Mouse (Mus musculus): ENCODE data around the gene Mbnl2. TPM values are rescaled to one million over a fixed set of nuclear protein-coding genes. Genes with fewer than 3 reads are reported as not detected.
A peak's percentile ranks its signal among the peaks of the same experiment; 100 is the strongest.

The Mbnl2 gene
- polyA plus RNA-seq, 1 experiment from 2014 or later, result 19.3 TPM

- H3K27me3 ChIP-seq (ENCODE audit: control insufficient read depth, insufficient read depth, low read depth, low read length), result no peaks in the 10 kb centered on the region
- peak overlapping the region; percentile 13; the same call in 1 of the 2 replicates for H3K4me2 ChIP-seq (ENCODE audit: low read depth, low read length)
- ATAC-seq (ENCODE audit: low read depth), result peak; percentile 67
- H3K9me3 ChIP-seq (replicated peaks; ENCODE audit: control insufficient read depth, low read length), result no peaks in the 10 kb centered on the region
- no peak overlapping the region for H3K27ac ChIP-seq (ENCODE audit: low read length)
- no peaks in the 10 kb centered on the region; the same call in 1 of the 2 replicates for H3K36me3 ChIP-seq (ENCODE audit: control insufficient read depth, insufficient read depth)
- no peak overlapping the region for H3K9ac ChIP-seq (ENCODE audit: low read depth, low read length)
- WGBS (ENCODE audit: insufficient replicate concordance), result 66% methylated on average over 12 of the region's 12 CpGs
- H3K4me1 ChIP-seq (ENCODE audit: control insufficient read depth, low read depth, low read length), result peaks cover 7% of the 10 kb centered on the region
- H3K4me3 ChIP-seq (ENCODE audit: low read depth, low read length), result no peak overlapping the region
Observed at GRCm38 (mm10) chr14:120312661-120313406, 37.4 kb downstream of the Mbnl2 start.

GRCm38 (mm10) chr14:120313466-120313865 lies 38.0 kb downstream of the Mbnl2 start:
- no peak overlapping the region for H3K27ac ChIP-seq (ENCODE audit: low read length)
- no peaks in the 10 kb centered on the region for H3K9me3 ChIP-seq (replicated peaks; ENCODE audit: control insufficient read depth, low read length)
- peaks cover 4% of the 10 kb centered on the region for H3K4me1 ChIP-seq (ENCODE audit: control insufficient read depth, low read depth, low read length)
- WGBS (ENCODE audit: insufficient replicate concordance), result 66% methylated on average over 8 of the region's 8 CpGs
- no peak overlapping the region for H3K4me3 ChIP-seq (ENCODE audit: low read depth, low read length)
- no peak overlapping the region for H3K4me2 ChIP-seq (ENCODE audit: low read depth, low read length)
- H3K27me3 ChIP-seq (ENCODE audit: control insufficient read depth, insufficient read depth, low read depth, low read length), result no peaks in the 10 kb centered on the region
- no peaks in the 10 kb centered on the region; the same call in 1 of the 2 replicates for H3K36me3 ChIP-seq (ENCODE audit: control insufficient read depth, insufficient read depth)
- no peak overlapping the region for H3K9ac ChIP-seq (ENCODE audit: low read depth, low read length)
- peak; percentile 3; the same call in 1 of the 2 replicates for ATAC-seq (ENCODE audit: low read depth)

- H3K4me1 ChIP-seq (ENCODE audit: control insufficient read depth, low read depth, low read length), result peaks cover 10% of the 10 kb centered on the region
- no peak overlapping the region for H3K27ac ChIP-seq (ENCODE audit: low read length)
- no peak overlapping the region for H3K4me3 ChIP-seq (ENCODE audit: low read depth, low read length)
- no peaks in the 10 kb centered on the region for H3K9me3 ChIP-seq (replicated peaks; ENCODE audit: control insufficient read depth, low read length)
- H3K36me3 ChIP-seq (ENCODE audit: control insufficient read depth, insufficient read depth), result no peaks in the 10 kb centered on the region; the same call in 1 of the 2 replicates
- no peaks in the 10 kb centered on the region for H3K27me3 ChIP-seq (ENCODE audit: control insufficient read depth, insufficient read depth, low read depth, low read length)
- WGBS (ENCODE audit: insufficient replicate concordance), result 77% methylated on average over 5 of the region's 5 CpGs
- H3K9ac ChIP-seq (ENCODE audit: low read depth, low read length), result no peak overlapping the region
- ATAC-seq (ENCODE audit: low read depth), result no peak
- no peak overlapping the region for H3K4me2 ChIP-seq (ENCODE audit: low read depth, low read length)
Observed at GRCm38 (mm10) chr14:120315721-120316120, 40.3 kb downstream of the Mbnl2 start.

- Histone ChIP-seq H3K4me2 (ENCODE audit: low read depth, low read length) (no peak overlapping the region), H3K27me3 (ENCODE audit: control insufficient read depth, insufficient read depth, low read depth, low read length) (no peaks in the 10 kb centered on the region), H3K4me1 (ENCODE audit: control insufficient read depth, low read depth, low read length) (peaks cover 7% of the 10 kb centered on the region), H3K4me3 (ENCODE audit: low read depth, low read length) (no peak overlapping the region), H3K27ac (ENCODE audit: low read length) (no peak overlapping the region), H3K9ac (ENCODE audit: low read depth, low read length) (no peak overlapping the region), H3K9me3 (replicated peaks; ENCODE audit: control insufficient read depth, low read length) (no peaks in the 10 kb centered on the region), H3K36me3 (ENCODE audit: control insufficient read depth, insufficient read depth) (no peaks in the 10 kb centered on the region; the same call in 1 of the 2 replicates)
- no peak for ATAC-seq (ENCODE audit: low read depth)
- 55% methylated on average over 6 of the region's 6 CpGs for WGBS (ENCODE audit: insufficient replicate concordance)
Observed at GRCm38 (mm10) chr14:120318326-120318935, 43.0 kb downstream of the Mbnl2 start.

- 62% methylated on average over 9 of the region's 9 CpGs for whole genome bisulfite sequencing (ENCODE audit: insufficient replicate concordance)
- H3K4me1 ChIP-seq (ENCODE audit: control insufficient read depth, low read depth, low read length), result peaks cover 7% of the 10 kb centered on the region
- H3K4me2 ChIP-seq (ENCODE audit: low read depth, low read length), result no peak overlapping the region
- no peaks in the 10 kb centered on the region for H3K9me3 ChIP-seq (replicated peaks; ENCODE audit: control insufficient read depth, low read length)
- 0 out of 2 replicates have a peak, but pooled peaks have one; percentile 54 for ATAC-seq (ENCODE audit: low read depth)
- H3K27ac ChIP-seq (ENCODE audit: low read length), result no peak overlapping the region
- H3K4me3 ChIP-seq (ENCODE audit: low read depth, low read length), result no peak overlapping the region
- H3K36me3 ChIP-seq (ENCODE audit: control insufficient read depth, insufficient read depth), result no peaks in the 10 kb centered on the region; the same call in 1 of the 2 replicates
- no peak overlapping the region for H3K9ac ChIP-seq (ENCODE audit: low read depth, low read length)
- H3K27me3 ChIP-seq (ENCODE audit: control insufficient read depth, insufficient read depth, low read depth, low read length), result no peaks in the 10 kb centered on the region
Observed at GRCm38 (mm10) chr14:120318974-120319731, 43.7 kb downstream of the Mbnl2 start.

GRCm38 (mm10) chr14:120322041-120322440 lies 46.6 kb downstream of the Mbnl2 start:
- Histone ChIP-seq H3K9me3 (replicated peaks; ENCODE audit: control insufficient read depth, low read length) (no peaks in the 10 kb centered on the region), H3K27ac (ENCODE audit: low read length) (no peak overlapping the region), H3K9ac (ENCODE audit: low read depth, low read length) (no peak overlapping the region), H3K4me2 (ENCODE audit: low read depth, low read length) (no peak overlapping the region), H3K36me3 (ENCODE audit: control insufficient read depth, insufficient read depth) (no peaks in the 10 kb centered on the region), H3K27me3 (ENCODE audit: control insufficient read depth, insufficient read depth, low read depth, low read length) (no peaks in the 10 kb centered on the region), H3K4me3 (ENCODE audit: low read depth, low read length) (no peak overlapping the region), H3K4me1 (ENCODE audit: control insufficient read depth, low read depth, low read length) (peaks cover 10% of the 10 kb centered on the region)
- WGBS (ENCODE audit: insufficient replicate concordance), result 77% methylated on average over 8 of the region's 8 CpGs
- ATAC-seq (ENCODE audit: low read depth), result no peak

- H3K27ac ChIP-seq (ENCODE audit: low read length), result no peak overlapping the region
Observed at GRCm38 (mm10) chr14:120323111-120323510, 47.6 kb downstream of the Mbnl2 start.

GRCm38 (mm10) chr14:120324061-120324791 lies 48.8 kb downstream of the Mbnl2 start:
- H3K4me1 ChIP-seq (ENCODE audit: control insufficient read depth, low read depth, low read length), result peaks cover 6% of the 10 kb centered on the region
- H3K27me3 ChIP-seq (ENCODE audit: control insufficient read depth, insufficient read depth, low read depth, low read length), result no peaks in the 10 kb centered on the region
- 45% methylated on average over 8 of the region's 8 CpGs for WGBS (ENCODE audit: insufficient replicate concordance)
- H3K9ac ChIP-seq (ENCODE audit: low read depth, low read length), result no peak overlapping the region
- no peaks in the 10 kb centered on the region for H3K9me3 ChIP-seq (replicated peaks; ENCODE audit: control insufficient read depth, low read length)
- H3K36me3 ChIP-seq (ENCODE audit: control insufficient read depth, insufficient read depth), result no peaks in the 10 kb centered on the region
- no peak overlapping the region for H3K4me3 ChIP-seq (ENCODE audit: low read depth, low read length)
- no peak overlapping the region for H3K4me2 ChIP-seq (ENCODE audit: low read depth, low read length)
- ATAC-seq (ENCODE audit: low read depth), result no peak
- H3K27ac ChIP-seq (ENCODE audit: low read length), result no peak overlapping the region; the same call in 1 of the 2 replicates

More at GRCm38 (mm10) chr14:120323111-120323510, 47.6 kb downstream of the Mbnl2 start:
- Histone ChIP-seq H3K36me3 (ENCODE audit: control insufficient read depth, insufficient read depth) (no peaks in the 10 kb centered on the region), H3K27me3 (ENCODE audit: control insufficient read depth, insufficient read depth, low read depth, low read length) (no peaks in the 10 kb centered on the region), H3K9me3 (replicated peaks; ENCODE audit: control insufficient read depth, low read length) (no peaks in the 10 kb centered on the region), H3K4me1 (ENCODE audit: control insufficient read depth, low read depth, low read length) (peaks cover 10% of the 10 kb centered on the region), H3K9ac (ENCODE audit: low read depth, low read length) (no peak overlapping the region), H3K4me3 (ENCODE audit: low read depth, low read length) (no peak overlapping the region), H3K4me2 (ENCODE audit: low read depth, low read length) (no peak overlapping the region)
- 59% methylated on average over 1 of the region's 1 CpGs for WGBS (ENCODE audit: insufficient replicate concordance)
- ATAC-seq (ENCODE audit: low read depth), result no peak

Data from liver, embryonic 16.5 days (tissue).